Mouse (Mus musculus) cortical plate, adult 2 months (tissue): ENCODE results near the gene Nradd. TPM values are rescaled to one million over a fixed set of nuclear protein-coding genes. Genes with fewer than 3 reads are reported as not detected.

ENCODE experiments used
- H3K27ac ChIP-seq: fragments of 200-500 bp; 2 replicates; pipeline ENCODE4 v1.5.1; 2012; ENCODE audit warnings: low read length, control low read depth, inconsistent platforms; ENCODE audit not compliant: insufficient read depth
- H3K4me1 ChIP-seq: fragments of 200-500 bp; 2 replicates; pipeline ENCODE4 v1.6.1; 2011; ENCODE audit warnings: low read length; ENCODE audit not compliant: control insufficient read depth, insufficient read depth
- H3K4me3 ChIP-seq: fragments of 200-500 bp; 2 replicates; pipeline ENCODE4 v1.5.1; 2011; ENCODE audit warnings: mild to moderate bottlenecking, low read length, control low read depth; ENCODE audit not compliant: insufficient read depth
- CTCF ChIP-seq: fragments of 200-500 bp; IDR thresholded peaks from 2 replicates; pipeline ENCODE4 v1.5.1; 2011; ENCODE audit warnings: mild to moderate bottlenecking, control low read depth, low read length; ENCODE audit not compliant: insufficient read depth; ENCODE audit errors: extremely low read depth
- POLR2A ChIP-seq: fragments of 200-500 bp; IDR thresholded peaks from 2 replicates; pipeline ENCODE4 v1.6.1; 2011; ENCODE audit warnings: mild to moderate bottlenecking, low read length, control low read depth; ENCODE audit not compliant: insufficient read depth; ENCODE audit errors: extremely low read depth
- polyA plus RNA-seq: library from polyadenylated mRNA; depleted of rRNA; stranded (reverse); fragments of >200 nt; gene quantifications from 2 replicates; pipeline ENCODE4 v1.2.3, GENCODE M21; 2012; rRNA removed

Gene Nradd
- polyA plus RNA-seq, 1 experiment: 3.7 TPM

GRCm38 (mm10) chr9:110620180-110620579 is 4.1 kb downstream of the Nradd start:
- Histone ChIP-seq H3K4me1 (no peaks in the 10 kb centered on the region), H3K4me3 (no peak overlapping the region), H3K27ac (no peak overlapping the region)
- TF ChIP-seq CTCF (no peak), POLR2A (no peak)

DNA sequence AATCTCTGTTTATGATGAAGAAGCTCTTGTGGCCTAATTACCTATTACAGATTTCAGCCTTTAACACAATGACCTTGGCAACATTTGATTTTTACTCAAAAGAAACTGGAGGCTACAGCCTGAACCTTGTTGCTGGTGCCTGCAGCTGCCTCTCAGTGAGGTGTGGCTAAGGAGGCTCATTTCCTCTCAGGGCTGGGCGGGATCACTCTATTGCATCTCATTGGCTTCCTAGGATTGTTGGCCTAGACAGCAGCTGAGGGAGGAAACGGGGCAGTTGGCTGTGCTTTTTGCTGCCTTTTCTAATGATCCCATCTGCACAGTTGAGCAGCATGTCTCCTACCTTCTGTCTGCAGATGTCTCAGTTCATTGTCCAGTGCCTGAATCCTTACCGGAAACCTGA is 7.2 kb downstream of the Nradd start:
- Histone ChIP-seq H3K4me1 (no peaks in the 10 kb centered on the region), H3K27ac (no peak overlapping the region), H3K4me3 (no peak overlapping the region)
- TF ChIP-seq POLR2A (no peak), CTCF (no peak)

GRCm38 (mm10) chr9:110611471-110611870 is 12.8 kb downstream of the Nradd start:
- no peaks in the 10 kb centered on the region; the same call in 1 of the 2 replicates for H3K4me1 ChIP-seq
- H3K27ac ChIP-seq: no peak overlapping the region
- TF ChIP-seq POLR2A (no peak), CTCF (no peak)
- no peak overlapping the region for H3K4me3 ChIP-seq

- Histone ChIP-seq H3K4me1 (0 out of 2 replicates have a peak, but pooled peaks cover 1% of the 10 kb centered on the region), H3K4me3 (no peak overlapping the region), H3K27ac (no peak overlapping the region)
- TF ChIP-seq CTCF (no peak), POLR2A (no peak)
Observed at GRCm38 (mm10) chr9:110583521-110583920, 40.7 kb downstream of the Nradd start.

DNA sequence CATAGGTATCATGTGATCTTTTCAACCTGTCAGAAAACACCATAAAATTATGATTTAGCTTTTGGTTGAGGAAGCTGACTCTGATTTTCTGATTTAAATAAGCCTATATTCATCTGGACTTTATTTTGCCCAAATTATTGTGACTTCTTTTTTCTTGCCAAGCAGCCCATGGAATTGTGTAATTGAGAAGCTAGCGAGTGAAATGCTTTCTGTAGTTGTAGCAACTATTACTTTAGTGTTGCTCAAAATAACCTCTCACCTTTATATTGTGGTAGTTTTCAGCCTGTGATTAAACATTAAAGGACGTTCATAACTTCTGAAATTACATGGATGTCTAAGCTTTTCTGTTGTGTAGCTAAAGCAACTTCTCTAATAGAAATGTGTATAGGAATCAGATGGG is 42.1 kb downstream of the Nradd start:
- Histone ChIP-seq H3K4me3 (no peak overlapping the region), H3K4me1 (0 out of 2 replicates have a peak, but pooled peaks cover 1% of the 10 kb centered on the region), H3K27ac (no peak overlapping the region)
- TF ChIP-seq POLR2A (no peak), CTCF (no peak)

Other genes starting within 250 kb of the Nradd start
- gene Ptpn23, start 216.2 kb downstream of the Nradd start, polyA plus RNA-seq: 37.7 and 39.5 TPM in 2 replicates
- 0.21 and 0.35 TPM in 2 replicates for gene Ngp, start 204.7 kb downstream of the Nradd start, polyA plus RNA-seq
- gene Klhl18, start 147.8 kb downstream of the Nradd start, polyA plus RNA-seq: 27.3 and 28.8 TPM in 2 replicates
- 4.0 and 5.3 TPM in 2 replicates for gene Kif9, start 147.5 kb downstream of the Nradd start, polyA plus RNA-seq
- gene Setd2, start 91.9 kb downstream of the Nradd start, polyA plus RNA-seq: 64.8 and 64.9 TPM in 2 replicates
- 10.0 and 10.7 TPM in 2 replicates for gene Nbeal2, start 29.7 kb upstream of the Nradd start, polyA plus RNA-seq
- 100 and 103 TPM in 2 replicates for gene Ccdc12, start 32.1 kb upstream of the Nradd start, polyA plus RNA-seq
- 0.13 and 0.30 TPM in 2 replicates for gene Myl3, start 117.4 kb upstream of the Nradd start, polyA plus RNA-seq
- 8.2 and 9.0 TPM in 2 replicates for gene Pth1r, start 122.7 kb upstream of the Nradd start, polyA plus RNA-seq
- not detected in 2 replicates for gene Prss42, start 173.7 kb upstream of the Nradd start, polyA plus RNA-seq
- not detected in 2 replicates for gene Prss44, start 189.5 kb upstream of the Nradd start, polyA plus RNA-seq
- gene Prss43, start 202.2 kb upstream of the Nradd start, polyA plus RNA-seq: 0.08 and 0.21 TPM in 2 replicates
- 0.44 and 0.50 TPM in 2 replicates for gene Prss45, start 210.1 kb upstream of the Nradd start, polyA plus RNA-seq
- gene Prss46, start 220.1 kb upstream of the Nradd start, polyA plus RNA-seq: not detected in 2 replicates
- 0.95 and 1.1 TPM in 2 replicates for gene Prss50, start 233.5 kb upstream of the Nradd start, polyA plus RNA-seq